Mouse (Mus musculus): ENCODE results near the gene Rpain. TPM values are rescaled to one million over a fixed set of nuclear protein-coding genes. Genes with fewer than 3 reads are reported as not detected.

Gene Rpain
- polyA plus RNA-seq, 1 experiment = 42.6 TPM

- TF ChIP-seq POLR2A (IDR thresholded peaks at IDR 0.05; ENCODE audit: borderline replicate concordance, extremely low read depth, low read depth, low read length) = no peak
- no peak for TF ChIP-seq CTCF (IDR thresholded peaks at IDR 0.05; ENCODE audit: insufficient read depth, low read length)
- H3K4me3 ChIP-seq (replicated peaks; ENCODE audit: extremely low read depth, low read depth, low read length) = no peak overlapping the region
- H3K4me1 ChIP-seq (ENCODE audit: control insufficient read depth, insufficient read depth, low read length) = peaks cover 2% of the 10 kb centered on the region; the same call in 1 of the 2 replicates
- no peak for DNase-seq
- WGBS = 83% methylated on average over 4 of the region's 4 CpGs
These were observed 5.6 kb upstream of the Rpain start for GRCm38 (mm10) chr11:70964222-70964907.

GRCm38 (mm10) chr11:70969271-70969794, 680 bp upstream of the Rpain start:
- TF ChIP-seq POLR2A (IDR thresholded peaks at IDR 0.05; ENCODE audit: borderline replicate concordance, extremely low read depth, low read depth, low read length) (no peak), CTCF (IDR thresholded peaks at IDR 0.05; ENCODE audit: insufficient read depth, low read length) (no peak)
- H3K4me3 ChIP-seq (replicated peaks; ENCODE audit: extremely low read depth, low read depth, low read length) = peak overlapping the region; percentile 96
- WGBS = under 1% methylated on average over 25 of the region's 25 CpGs
- H3K4me1 ChIP-seq (ENCODE audit: control insufficient read depth, insufficient read depth, low read length) = peaks cover 4% of the 10 kb centered on the region; the same call in 1 of the 2 replicates
- DNase-seq = no peak

GRCm38 (mm10) chr11:70970560-70971540, 837 bp downstream of the Rpain start:
- Histone ChIP-seq H3K4me3 (replicated peaks; ENCODE audit: extremely low read depth, low read depth, low read length) (peak overlapping the region; percentile 95), H3K4me1 (ENCODE audit: control insufficient read depth, insufficient read depth, low read length) (peaks cover 4% of the 10 kb centered on the region; the same call in 1 of the 2 replicates)
- WGBS = 10% methylated on average over 24 of the region's 24 CpGs
- TF ChIP-seq POLR2A (IDR thresholded peaks at IDR 0.05; ENCODE audit: borderline replicate concordance, extremely low read depth, low read depth, low read length) (no peak), CTCF (IDR thresholded peaks at IDR 0.05; ENCODE audit: insufficient read depth, low read length) (peak; percentile 23; the same call in 1 of the 2 replicates)
- DNase-seq = peak; percentile 14

- DNase-seq = no peak
- peaks cover 4% of the 10 kb centered on the region; the same call in 1 of the 2 replicates for H3K4me1 ChIP-seq (ENCODE audit: control insufficient read depth, insufficient read depth, low read length)
- H3K4me3 ChIP-seq (replicated peaks; ENCODE audit: extremely low read depth, low read depth, low read length) = no peak overlapping the region
- WGBS = 67% methylated on average over 1 of the region's 1 CpGs
- TF ChIP-seq CTCF (IDR thresholded peaks at IDR 0.05; ENCODE audit: insufficient read depth, low read length) (no peak), POLR2A (IDR thresholded peaks at IDR 0.05; ENCODE audit: borderline replicate concordance, extremely low read depth, low read depth, low read length) (no peak)
These were observed 2.6 kb downstream of the Rpain start for GRCm38 (mm10) chr11:70972586-70972985.

GRCm38 (mm10) chr11:70973947-70974346, 3.9 kb downstream of the Rpain start:
- no peak for DNase-seq
- TF ChIP-seq CTCF (IDR thresholded peaks at IDR 0.05; ENCODE audit: insufficient read depth, low read length) (no peak), POLR2A (IDR thresholded peaks at IDR 0.05; ENCODE audit: borderline replicate concordance, extremely low read depth, low read depth, low read length) (no peak)
- Histone ChIP-seq H3K4me3 (replicated peaks; ENCODE audit: extremely low read depth, low read depth, low read length) (no peak overlapping the region), H3K4me1 (ENCODE audit: control insufficient read depth, insufficient read depth, low read length) (peaks cover 4% of the 10 kb centered on the region; the same call in 1 of the 2 replicates)
- WGBS = 74% methylated on average over 4 of the region's 4 CpGs

GRCm38 (mm10) chr11:70975193-70975592, 5.2 kb downstream of the Rpain start:
- TF ChIP-seq POLR2A (IDR thresholded peaks at IDR 0.05; ENCODE audit: borderline replicate concordance, extremely low read depth, low read depth, low read length) (no peak), CTCF (IDR thresholded peaks at IDR 0.05; ENCODE audit: insufficient read depth, low read length) (no peak)
- H3K4me1 ChIP-seq (ENCODE audit: control insufficient read depth, insufficient read depth, low read length) = 0 out of 2 replicates have a peak, but pooled peaks cover 2% of the 10 kb centered on the region
- no peak for DNase-seq
- 69% methylated on average over 2 of the region's 2 CpGs for WGBS
- no peak overlapping the region for H3K4me3 ChIP-seq (replicated peaks; ENCODE audit: extremely low read depth, low read depth, low read length)

GRCm38 (mm10) chr11:70977293-70977692, 7.3 kb downstream of the Rpain start:
- TF ChIP-seq CTCF (IDR thresholded peaks at IDR 0.05; ENCODE audit: insufficient read depth, low read length) (no peak), POLR2A (IDR thresholded peaks at IDR 0.05; ENCODE audit: borderline replicate concordance, extremely low read depth, low read depth, low read length) (no peak)
- Histone ChIP-seq H3K4me1 (ENCODE audit: control insufficient read depth, insufficient read depth, low read length) (peaks cover 4% of the 10 kb centered on the region), H3K4me3 (replicated peaks; ENCODE audit: extremely low read depth, low read depth, low read length) (no peak overlapping the region)
- WGBS = 86% methylated on average over 6 of the region's 6 CpGs
- no peak for DNase-seq

- 80% methylated on average over 6 of the region's 6 CpGs for WGBS
- no peak overlapping the region for H3K4me3 ChIP-seq (replicated peaks; ENCODE audit: extremely low read depth, low read depth, low read length)
- TF ChIP-seq CTCF (IDR thresholded peaks at IDR 0.05; ENCODE audit: insufficient read depth, low read length) = no peak
- no peak for TF ChIP-seq POLR2A (IDR thresholded peaks at IDR 0.05; ENCODE audit: borderline replicate concordance, extremely low read depth, low read depth, low read length)
- DNase-seq = no peak
- peaks cover 4% of the 10 kb centered on the region for H3K4me1 ChIP-seq (ENCODE audit: control insufficient read depth, insufficient read depth, low read length)
These were observed 10.2 kb downstream of the Rpain start for GRCm38 (mm10) chr11:70980232-70980631.
